Mouse (Mus musculus): ENCODE data around the gene Eml6. TPM values are rescaled to one million over a fixed set of nuclear protein-coding genes. Genes with fewer than 3 reads are reported as not detected.
A peak's percentile ranks its signal among the peaks of the same experiment; 100 is the strongest.

Eml6 gene
- total RNA-seq (2014; rRNA removed; ENCODE audit: low replicate concordance) (0.77 and 10.6 TPM in 2 replicates), polyA plus RNA-seq (2015; fragmentation: Nextera tagmentation; extraction: Ambion mirVana) (0.33 and 0.63 TPM in 2 replicates)

GRCm38 (mm10) chr11:30025835-30026472 is at the start of gene Eml6:
TSS of gene Eml6 (minus strand) at chr11:30026033.
- Histone ChIP-seq H3K4me2 (ENCODE audit: low read depth, low read length) (peak within 1 kb of the TSS; percentile 97), H3K36me3 (replicated peaks; ENCODE audit: control insufficient read depth, insufficient read depth, low read length) (no peaks in the 10 kb centered on the region), H3K27me3 (ENCODE audit: control insufficient read depth, insufficient read depth, low read length) (0 out of 2 replicates have a peak, but pooled peaks cover 13% of the 10 kb centered on the region), H3K27ac (ENCODE audit: low read depth) (peak within 1 kb of the TSS; percentile 64), H3K9me3 (replicated peaks; ENCODE audit: control insufficient read depth, low read length) (no peaks in the 10 kb centered on the region), H3K4me1 (ENCODE audit: control insufficient read depth, insufficient read depth) (peaks cover 8% of the 10 kb centered on the region; the same call in 1 of the 2 replicates), H3K9ac (replicated peaks; ENCODE audit: low read depth, low read length) (peak within 1 kb of the TSS; percentile 53), H3K4me3 (ENCODE audit: low read depth, low read length) (peak within 1 kb of the TSS; percentile 60)
- peak; percentile 99 for ATAC-seq (ENCODE audit: insufficient read depth, low read depth)
- peak; percentile 99 for DNase-seq (ENCODE audit: low spot score)
- TF ChIP-seq CTCF (IDR thresholded peaks at IDR 0.05; ENCODE audit: low read depth), result peak; percentile 32
- no peak for TF ChIP-seq EP300 (IDR thresholded peaks at IDR 0.05; ENCODE audit: low read depth)
- under 1% methylated on average over 39 of the region's 39 CpGs for WGBS

DNA sequence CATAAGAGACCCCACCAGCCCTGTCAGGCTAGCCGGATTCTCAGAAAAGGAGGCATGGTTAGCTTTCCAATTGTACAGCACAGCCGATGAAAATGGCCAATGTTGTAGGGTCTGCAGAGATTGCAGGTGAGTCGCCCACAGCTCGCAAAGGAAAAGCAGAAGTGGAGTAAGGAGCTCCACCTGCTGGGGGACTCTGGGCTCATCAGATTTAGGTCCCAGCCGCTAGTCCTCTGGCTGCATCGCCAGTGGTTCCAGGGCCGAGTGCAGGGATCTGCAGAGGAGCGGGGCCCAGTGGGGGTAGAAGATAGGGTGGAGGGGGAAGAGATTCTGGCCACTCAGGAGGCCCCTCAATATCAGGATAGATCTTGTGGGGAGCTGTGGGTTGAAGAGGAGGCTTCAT is 31.5 kb upstream of the Eml6 start:
- TF ChIP-seq CTCF (IDR thresholded peaks at IDR 0.05; ENCODE audit: low read depth) (peak; percentile 67), EP300 (IDR thresholded peaks at IDR 0.05; ENCODE audit: low read depth) (no peak)
- Histone ChIP-seq H3K4me2 (ENCODE audit: low read depth, low read length) (peak overlapping the region; percentile 36; the same call in 1 of the 2 replicates), H3K36me3 (replicated peaks; ENCODE audit: control insufficient read depth, insufficient read depth, low read length) (no peaks in the 10 kb centered on the region), H3K27me3 (ENCODE audit: control insufficient read depth, insufficient read depth, low read length) (no peaks in the 10 kb centered on the region), H3K9ac (replicated peaks; ENCODE audit: low read depth, low read length) (no peak overlapping the region), H3K9me3 (replicated peaks; ENCODE audit: control insufficient read depth, low read length) (no peaks in the 10 kb centered on the region), H3K27ac (ENCODE audit: low read depth) (no peak overlapping the region), H3K4me1 (ENCODE audit: control insufficient read depth, insufficient read depth) (no peaks in the 10 kb centered on the region), H3K4me3 (ENCODE audit: low read depth, low read length) (no peak overlapping the region)
- ATAC-seq (ENCODE audit: insufficient read depth, low read depth) (no peak; the same call in 1 of the 2 replicates), DNase-seq (ENCODE audit: low spot score) (peak; percentile 13)
- 40% methylated on average over 8 of the region's 8 CpGs for WGBS

DNA sequence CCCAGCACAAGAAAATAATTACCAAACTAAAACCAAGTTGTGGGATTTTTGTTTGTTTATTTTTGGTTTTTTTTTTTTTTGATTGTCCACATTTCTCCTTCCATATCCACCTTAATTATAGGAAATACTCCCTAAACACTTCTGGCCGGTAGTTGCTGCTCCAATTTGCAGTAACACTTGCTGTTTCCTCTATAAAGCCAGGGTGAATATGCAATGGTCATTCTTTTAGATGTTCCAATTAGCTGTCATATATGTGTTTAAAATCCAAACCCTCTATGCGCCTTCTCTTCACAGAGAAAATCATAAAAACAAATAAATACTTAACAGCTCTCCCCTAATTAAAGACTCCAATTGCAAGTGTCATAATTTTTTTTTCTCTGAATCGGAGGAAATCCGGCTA is 689 bp downstream of the Eml6 start:
- 9% methylated on average over 4 of the region's 4 CpGs for WGBS
- TF ChIP-seq EP300 (IDR thresholded peaks at IDR 0.05; ENCODE audit: low read depth) (no peak), CTCF (IDR thresholded peaks at IDR 0.05; ENCODE audit: low read depth) (no peak)
- no peak overlapping the region for H3K27ac ChIP-seq (ENCODE audit: low read depth)
- DNase-seq (ENCODE audit: low spot score) (no peak), ATAC-seq (ENCODE audit: insufficient read depth, low read depth) (no peak)
- H3K4me1 ChIP-seq (ENCODE audit: control insufficient read depth, insufficient read depth), result peaks cover 8% of the 10 kb centered on the region; the same call in 1 of the 2 replicates
- peak overlapping the region; percentile 53; the same call in 1 of the 2 replicates for H3K9ac ChIP-seq (replicated peaks; ENCODE audit: low read depth, low read length)
- peak overlapping the region; percentile 60 for H3K4me3 ChIP-seq (ENCODE audit: low read depth, low read length)
- no peaks in the 10 kb centered on the region for H3K9me3 ChIP-seq (replicated peaks; ENCODE audit: control insufficient read depth, low read length)
- no peaks in the 10 kb centered on the region for H3K36me3 ChIP-seq (replicated peaks; ENCODE audit: control insufficient read depth, insufficient read depth, low read length)
- H3K4me2 ChIP-seq (ENCODE audit: low read depth, low read length), result peak overlapping the region; percentile 97
- 0 out of 2 replicates have a peak, but pooled peaks cover 13% of the 10 kb centered on the region for H3K27me3 ChIP-seq (ENCODE audit: control insufficient read depth, insufficient read depth, low read length)

DNA sequence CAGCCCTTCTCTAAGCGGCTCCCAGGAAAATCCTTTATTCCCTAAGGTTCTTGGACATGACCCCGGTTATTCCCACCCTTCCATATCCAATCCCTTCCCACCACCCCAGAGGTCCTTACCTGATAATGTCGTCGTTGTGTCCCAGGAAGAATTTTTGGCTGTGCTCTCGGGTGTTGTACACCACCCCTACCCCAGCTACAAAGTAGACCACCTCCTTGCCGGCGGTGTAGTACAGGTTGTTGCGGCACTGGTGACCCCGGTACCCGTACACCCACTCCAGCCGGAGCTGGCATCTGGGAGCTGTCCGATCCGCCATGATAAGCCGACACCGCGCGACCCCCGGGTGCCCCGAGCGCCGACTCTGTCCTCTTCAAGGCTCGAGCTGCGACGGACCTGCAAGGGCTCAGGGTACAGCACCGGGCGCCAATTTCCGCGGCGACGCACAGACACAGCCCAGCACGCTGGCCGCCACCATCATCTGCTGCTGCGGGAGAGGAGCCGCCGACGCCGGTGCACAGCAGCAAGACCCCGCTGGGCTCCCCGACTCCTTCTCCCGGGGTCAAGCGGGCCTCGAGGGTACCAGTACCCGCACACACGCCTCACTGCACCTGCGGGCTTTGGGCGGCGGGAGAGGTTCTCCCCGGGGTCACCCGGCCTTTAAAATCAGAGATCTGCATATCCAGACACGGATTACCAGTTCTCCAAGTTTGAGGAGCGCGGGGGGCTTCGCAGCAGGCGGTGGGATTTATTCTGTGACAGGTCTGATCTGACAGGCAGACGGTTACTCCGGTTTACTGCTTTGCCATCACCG is 1.4 kb downstream of the Eml6 start:
- ATAC-seq (ENCODE audit: insufficient read depth, low read depth), result no peak
- peak; percentile 11 for DNase-seq (ENCODE audit: low spot score)

DNA sequence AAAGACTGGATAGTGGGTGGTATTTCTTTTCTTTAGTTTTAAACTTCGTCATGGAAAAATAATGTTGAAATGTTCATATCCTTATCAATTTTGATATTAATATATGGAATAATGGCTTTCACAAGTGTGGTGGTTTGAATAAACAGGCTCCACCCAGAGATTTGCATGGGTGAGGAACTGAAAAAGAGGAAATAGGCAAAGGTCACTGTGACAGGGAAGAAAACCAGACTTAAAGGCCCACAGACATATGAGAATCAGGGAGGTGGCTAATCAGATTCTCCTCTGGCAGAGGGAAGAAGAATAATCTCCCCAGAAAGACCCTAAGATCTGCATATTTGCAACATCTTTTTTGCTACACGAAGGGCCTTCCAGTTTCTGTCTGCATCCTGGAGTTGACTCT is 39.6 kb downstream of the Eml6 start:
- H3K27me3 ChIP-seq (ENCODE audit: control insufficient read depth, insufficient read depth, low read length), result no peaks in the 10 kb centered on the region
- DNase-seq (ENCODE audit: low spot score) (no peak), ATAC-seq (ENCODE audit: insufficient read depth, low read depth) (no peak)
- H3K36me3 ChIP-seq (replicated peaks; ENCODE audit: control insufficient read depth, insufficient read depth, low read length), result no peaks in the 10 kb centered on the region
- no peaks in the 10 kb centered on the region for H3K9me3 ChIP-seq (replicated peaks; ENCODE audit: control insufficient read depth, low read length)
- H3K4me1 ChIP-seq (ENCODE audit: control insufficient read depth, insufficient read depth), result no peaks in the 10 kb centered on the region
- no peak overlapping the region for H3K27ac ChIP-seq (ENCODE audit: low read depth)
- 58% methylated on average over 2 of the region's 2 CpGs for WGBS
- H3K4me3 ChIP-seq (ENCODE audit: low read depth, low read length), result no peak overlapping the region
- H3K9ac ChIP-seq (replicated peaks; ENCODE audit: low read depth, low read length), result no peak overlapping the region
- TF ChIP-seq CTCF (IDR thresholded peaks at IDR 0.05; ENCODE audit: low read depth), result no peak
- TF ChIP-seq EP300 (IDR thresholded peaks at IDR 0.05; ENCODE audit: low read depth), result no peak
- no peak overlapping the region for H3K4me2 ChIP-seq (ENCODE audit: low read depth, low read length)

More for the DNA sequence above, 1.4 kb downstream of the Eml6 start:
- Histone ChIP-seq H3K36me3 (replicated peaks; ENCODE audit: control insufficient read depth, insufficient read depth, low read length) (no peaks in the 10 kb centered on the region), H3K9ac (replicated peaks; ENCODE audit: low read depth, low read length) (peak overlapping the region; percentile 51), H3K27me3 (ENCODE audit: control insufficient read depth, insufficient read depth, low read length) (0 out of 2 replicates have a peak, but pooled peaks cover 13% of the 10 kb centered on the region), H3K9me3 (replicated peaks; ENCODE audit: control insufficient read depth, low read length) (no peaks in the 10 kb centered on the region), H3K27ac (ENCODE audit: low read depth) (no peak overlapping the region), H3K4me1 (ENCODE audit: control insufficient read depth, insufficient read depth) (peaks cover 8% of the 10 kb centered on the region; the same call in 1 of the 2 replicates), H3K4me3 (ENCODE audit: low read depth, low read length) (peak overlapping the region; percentile 60), H3K4me2 (ENCODE audit: low read depth, low read length) (peak overlapping the region; percentile 97)
- 2% methylated on average over 57 of the region's 57 CpGs for WGBS
- TF ChIP-seq EP300 (IDR thresholded peaks at IDR 0.05; ENCODE audit: low read depth) (no peak), CTCF (IDR thresholded peaks at IDR 0.05; ENCODE audit: low read depth) (no peak)
